In genomic region chr1:105148792-105149191, GRCm38 (mm10) we compare ENCODE assay signal across 15 mouse cellular contexts.
"Had no signal": no experiment of that assay in that cellular context is flagged by ENCODE, and none has a peak within 500 bp of the region (broad histone marks: within the 10 kb centered on the region; RNA-seq: fewer than 3 reads in every experiment).

No protein-coding gene starts in this region.

- DNase-seq: left cerebral cortex, postnatal 4 days; liver; liver, embryonic 13.5 days; liver, postnatal 0 days; lung, adult 18-20 months; lung, adult 2 months; lung, embryonic 14.5 days; lung, postnatal 10 days; lung, postnatal 14 days; lung, postnatal 36 days; lung, postnatal 4 days; midbrain, embryonic 14.5 days had no signal

- ATAC-seq: liver, embryonic 12.5 days; liver, postnatal 0 days; lung, postnatal 0 days; midbrain, embryonic 13.5 days had no signal
